Mouse (Mus musculus): ENCODE measurements at regions not wholly inside any gene's neighbourhood (a gene's known extent, or its start where the extent isn't known, plus 50 kb on each side); places are given as distances from the start of the nearest gene placed in this dataset.
A peak's percentile ranks its signal among the peaks of the same experiment; 100 is the strongest.

GRCm38 (mm10) chr13:113736468-113736867 lies 57.8 kb upstream of the Arl15 start:
- no peak for DNase-seq (ENCODE audit: extremely low spot score in 1 of 2, low spot score in 1 of 2)

GRCm38 (mm10) chr13:113735611-113736285 lies 58.6 kb upstream of the Arl15 start:
- no peak for DNase-seq (ENCODE audit: extremely low spot score in 1 of 2, low spot score in 1 of 2)

GRCm38 (mm10) chr13:113734134-113734794 lies 60.0 kb upstream of the Arl15 start:
- peak; percentile 28 to 51 for DNase-seq (ENCODE audit: extremely low spot score in 1 of 2, low spot score in 1 of 2)

GRCm38 (mm10) chr13:113733734-113734133 lies 60.6 kb upstream of the Arl15 start:
- DNase-seq (ENCODE audit: extremely low spot score in 1 of 2, low spot score in 1 of 2), result no peak

GRCm38 (mm10) chr13:113730776-113731400 lies 63.4 kb upstream of the Arl15 start:
- no peak for DNase-seq (ENCODE audit: extremely low spot score in 1 of 2, low spot score in 1 of 2)

GRCm38 (mm10) chr13:113730062-113730775 lies 64.1 kb upstream of the Arl15 start:
- no peak for DNase-seq (ENCODE audit: extremely low spot score in 1 of 2, low spot score in 1 of 2)

GRCm38 (mm10) chr13:113729574-113729973 lies 64.7 kb upstream of the Arl15 start:
- DNase-seq (ENCODE audit: extremely low spot score in 1 of 2, low spot score in 1 of 2), result no peak

- peak in 1 of 2 experiments; percentile 12 for DNase-seq (ENCODE audit: extremely low spot score in 1 of 2, low spot score in 1 of 2)
Measured at GRCm38 (mm10) chr13:113728111-113728510, 64.6 kb upstream of the Hspb3 start.

GRCm38 (mm10) chr13:113724881-113725837 lies 61.7 kb upstream of the Hspb3 start:
- DNase-seq (ENCODE audit: extremely low spot score in 1 of 2, low spot score in 1 of 2), result no peak

- DNase-seq (ENCODE audit: extremely low spot score in 1 of 2, low spot score in 1 of 2), result no peak
Measured at GRCm38 (mm10) chr13:113715231-113715630, 51.8 kb upstream of the Hspb3 start.

- DNase-seq (ENCODE audit: extremely low spot score in 1 of 2, low spot score in 1 of 2), result no peak
Measured at GRCm38 (mm10) chr13:113713844-113714243, 50.4 kb upstream of the Hspb3 start.

Data from frontal cortex, adult 2 months (tissue).